Mouse (Mus musculus) kidney, postnatal 0 days (tissue): Measurements from ENCODE around the gene Znhit2. TPM values are rescaled to one million over a fixed set of nuclear protein-coding genes. Genes with fewer than 3 reads are reported as not detected.

ENCODE experiments used
- ATAC-seq: fragments of 200-750 bp; cut with Nextera tagmentation; replicated peaks from 2 replicates; pipeline ENCODE4 v1.8.0; 2017; ENCODE audit warnings: low read depth, moderate number of reproducible peaks, moderate TSS enrichment, moderate library complexity; ENCODE audit not compliant: low FRiP score
- DNase-seq: peaks from one replicate; pipeline ENCODE4 v3.0.0-alpha.2; 2016; ENCODE audit warnings: low spot score
- H3K27ac ChIP-seq: fragments of 300-500 bp; sonication (generic); 2 replicates; pipeline ENCODE4 v1.5.1; 2014; ENCODE audit warnings: mild to moderate bottlenecking
- H3K27me3 ChIP-seq: fragments of 300-500 bp; sonication (generic); 2 replicates; pipeline ENCODE4 v1.6.1; 2014; ENCODE audit warnings: low read length, mixed read lengths; ENCODE audit not compliant: insufficient read depth
- H3K36me3 ChIP-seq: fragments of 300-500 bp; sonication (generic); 2 replicates; pipeline ENCODE4 v1.6.1; 2014; ENCODE audit warnings: low read length, mixed read lengths; ENCODE audit not compliant: insufficient read depth
- H3K4me1 ChIP-seq: fragments of 300-500 bp; sonication (generic); replicated peaks from 2 replicates; pipeline ENCODE4 v1.6.1; 2014; ENCODE audit warnings: antibody characterized with exemption, low read length, mixed read lengths; ENCODE audit not compliant: insufficient read depth
- H3K4me2 ChIP-seq: fragments of 300-500 bp; sonication (generic); 2 replicates; pipeline ENCODE4 v1.6.1; 2014; ENCODE audit warnings: mild to moderate bottlenecking, low read length, moderate library complexity, mixed read lengths
- H3K4me3 ChIP-seq: fragments of 300-500 bp; sonication (generic); replicated peaks from 2 replicates; pipeline ENCODE4 v1.5.1; 2014; ENCODE audit warnings: low read depth, low read length
- H3K9ac ChIP-seq: fragments of 300-500 bp; sonication (generic); 2 replicates; pipeline ENCODE4 v1.6.1; 2014; ENCODE audit warnings: low read depth, low read length
- H3K9me3 ChIP-seq: fragments of 300-500 bp; sonication (generic); replicated peaks from 2 replicates; pipeline ENCODE4 v1.6.1; 2016; ENCODE audit warnings: low read length, inconsistent platforms, mixed read lengths
- CTCF ChIP-seq: IDR thresholded peaks from 2 replicates; pipeline ENCODE4 v1.5.1; 2016; ENCODE audit warnings: antibody characterized with exemption, low read depth, mild to moderate bottlenecking, moderate library complexity
- WGBS: fragments of 180-500 bp; shearing (Covaris S2); extraction: QIAGEN DNeasy Blood & Tissue Kit; methylation state at CpG from one replicate; pipeline ENCODE4 v1.1.7; 2014; 5-methylcytosine and 5-hydroxymethylcytosine counted together
- polyA plus RNA-seq: library from polyadenylated mRNA; unstranded; fragments of >200 nt; fragmentation: Nextera tagmentation; extraction: Ambion mirVana; gene quantifications from 2 replicates; pipeline ENCODE4 v1.2.1, GENCODE M21; 2015

Znhit2 gene
- 42.3 and 47.6 TPM in 2 replicates for polyA plus RNA-seq

- H3K27ac ChIP-seq, result peak within 1 kb of the TSS; percentile 98
- H3K9me3 ChIP-seq, result no peaks in the 10 kb centered on the region
- H3K9ac ChIP-seq, result peak within 1 kb of the TSS; percentile 86
- H3K36me3 ChIP-seq, result no peaks in the 10 kb centered on the region; the same call in 1 of the 2 replicates
- TF ChIP-seq CTCF, result no peak
- no peaks in the 10 kb centered on the region for H3K27me3 ChIP-seq
- H3K4me1 ChIP-seq, result peaks cover 17% of the 10 kb centered on the region
- DNase-seq (peak; percentile 98), ATAC-seq (peak; percentile 58)
- H3K4me2 ChIP-seq, result peak within 1 kb of the TSS; percentile 100
- peak within 1 kb of the TSS; percentile 94 for H3K4me3 ChIP-seq
- WGBS, result under 1% methylated on average over 57 of the region's 58 CpGs
These were observed at the start of gene Znhit2 for GRCm38 (mm10) chr19:6061021-6061533. Gene Znhit2, plus strand, starts transcription at chr19:6061192.

- Histone ChIP-seq H3K27ac (no peak overlapping the region; the same call in 1 of the 2 replicates), H3K27me3 (no peaks in the 10 kb centered on the region), H3K4me1 (peaks cover 14% of the 10 kb centered on the region; the same call in 1 of the 2 replicates), H3K36me3 (no peaks in the 10 kb centered on the region), H3K9me3 (no peaks in the 10 kb centered on the region), H3K4me3 (no peak overlapping the region), H3K9ac (no peak overlapping the region), H3K4me2 (peak overlapping the region; percentile 80; the same call in 1 of the 2 replicates)
- TF ChIP-seq CTCF, result no peak
- WGBS, result 88% methylated on average over 10 of the region's 10 CpGs
- ATAC-seq, result no peak
- no peak for DNase-seq
These were observed 47.3 kb upstream of the Znhit2 start for GRCm38 (mm10) chr19:6013691-6014090.

- Histone ChIP-seq H3K9me3 (no peaks in the 10 kb centered on the region), H3K4me3 (peak overlapping the region; percentile 39), H3K36me3 (no peaks in the 10 kb centered on the region), H3K27me3 (no peaks in the 10 kb centered on the region), H3K27ac (peak overlapping the region; percentile 72), H3K9ac (peak overlapping the region; percentile 67), H3K4me2 (peak overlapping the region; percentile 80), H3K4me1 (peaks cover 14% of the 10 kb centered on the region; the same call in 1 of the 2 replicates)
- DNase-seq (peak; percentile 58), ATAC-seq (peak; percentile 73)
- TF ChIP-seq CTCF, result no peak
- 1% methylated on average over 15 of the region's 18 CpGs for WGBS
These were observed 45.9 kb upstream of the Znhit2 start for GRCm38 (mm10) chr19:6014991-6015510.

- H3K27me3 ChIP-seq, result no peaks in the 10 kb centered on the region
- WGBS, result 4% methylated on average over 40 of the region's 40 CpGs
- peak within 1 kb of the TSS; percentile 80 for H3K4me2 ChIP-seq
- peak within 1 kb of the TSS; percentile 67 for H3K9ac ChIP-seq
- peak; percentile 73 for ATAC-seq
- peak; percentile 41 for TF ChIP-seq CTCF
- peaks cover 14% of the 10 kb centered on the region; the same call in 1 of the 2 replicates for H3K4me1 ChIP-seq
- no peaks in the 10 kb centered on the region for H3K9me3 ChIP-seq
- no peaks in the 10 kb centered on the region for H3K36me3 ChIP-seq
- DNase-seq, result peak; percentile 83
- peak within 1 kb of the TSS; percentile 39 for H3K4me3 ChIP-seq
- peak within 1 kb of the TSS; percentile 72 for H3K27ac ChIP-seq
These were observed 45.3 kb upstream of the Znhit2 start, which contains the start of gene Capn1 for GRCm38 (mm10) chr19:6015511-6016315. Gene Capn1, minus strand, starts transcription at chr19:6015897.

- H3K27me3 ChIP-seq, result no peaks in the 10 kb centered on the region
- no peaks in the 10 kb centered on the region for H3K9me3 ChIP-seq
- H3K36me3 ChIP-seq, result no peaks in the 10 kb centered on the region
- peak; percentile 52 for TF ChIP-seq CTCF
- WGBS, result 53% methylated on average over 7 of the region's 7 CpGs
- no peak overlapping the region for H3K4me2 ChIP-seq
- peak; percentile 60 for DNase-seq
- H3K9ac ChIP-seq, result no peak overlapping the region
- no peak overlapping the region for H3K27ac ChIP-seq
- peaks cover 14% of the 10 kb centered on the region; the same call in 1 of the 2 replicates for H3K4me1 ChIP-seq
- ATAC-seq, result no peak
- H3K4me3 ChIP-seq, result no peak overlapping the region
These were observed 44.5 kb upstream of the Znhit2 start for GRCm38 (mm10) chr19:6016532-6016931.
